Mouse (Mus musculus): ENCODE measurements at regions not wholly inside any gene's neighbourhood (a gene's known extent, or its start where the extent isn't known, plus 50 kb on each side); places are given as distances from the start of the nearest gene placed in this dataset.

- no peak for DNase-seq
Measured at GRCm38 (mm10) chr11:82668026-82668425, 96.1 kb downstream of the Cct6b start.

- peak; percentile 43 for DNase-seq
Measured at GRCm38 (mm10) chr11:82664076-82664475, 100.0 kb downstream of the Cct6b start.

- no peak for DNase-seq
Measured at GRCm38 (mm10) chr11:82662086-82662485, 102.0 kb downstream of the Cct6b start.

- no peak for DNase-seq
Measured at GRCm38 (mm10) chr11:82651751-82652150, 112.4 kb downstream of the Cct6b start.

- DNase-seq, result no peak
Measured at GRCm38 (mm10) chr11:82638513-82638912, 125.6 kb downstream of the Cct6b start.

- no peak for DNase-seq
Measured at GRCm38 (mm10) chr11:82632191-82632590, 131.9 kb downstream of the Cct6b start.

GRCm38 (mm10) chr11:82631387-82631786 lies 132.7 kb downstream of the Cct6b start:
- peak; percentile 6 for DNase-seq

- no peak for DNase-seq
Measured at GRCm38 (mm10) chr11:82626501-82627111, 137.5 kb downstream of the Cct6b start.

GRCm38 (mm10) chr11:82621061-82621460 lies 143.1 kb downstream of the Cct6b start:
- no peak for DNase-seq

- DNase-seq, result no peak
Measured at GRCm38 (mm10) chr11:82619418-82619817, 144.7 kb downstream of the Cct6b start.

- no peak for DNase-seq
Measured at GRCm38 (mm10) chr11:82618457-82618856, 145.7 kb downstream of the Cct6b start.

GRCm38 (mm10) chr11:82616856-82617255 lies 147.3 kb downstream of the Cct6b start:
- DNase-seq, result no peak

- no peak for DNase-seq
Measured at GRCm38 (mm10) chr11:82614356-82614755, 149.8 kb downstream of the Cct6b start.

- DNase-seq, result peak; percentile 56
Measured at GRCm38 (mm10) chr11:82613503-82613902, 150.6 kb downstream of the Cct6b start.

- peak; percentile 61 for DNase-seq
Measured at GRCm38 (mm10) chr11:82612026-82612425, 152.1 kb downstream of the Cct6b start.

- no peak for DNase-seq
Measured at GRCm38 (mm10) chr11:82608963-82609362, 155.2 kb downstream of the Cct6b start.

GRCm38 (mm10) chr11:82607661-82608060 lies 156.5 kb downstream of the Cct6b start:
- no peak for DNase-seq

GRCm38 (mm10) chr11:82604251-82604835 lies 159.8 kb downstream of the Cct6b start:
- no peak for DNase-seq

- DNase-seq, result no peak
Measured at GRCm38 (mm10) chr11:82602818-82603217, 161.3 kb downstream of the Cct6b start.

GRCm38 (mm10) chr11:82602250-82602649 lies 161.9 kb downstream of the Cct6b start:
- DNase-seq, result no peak

- no peak for DNase-seq
Measured at GRCm38 (mm10) chr11:82600151-82600550, 164.0 kb downstream of the Cct6b start.

- no peak for DNase-seq
Measured at GRCm38 (mm10) chr11:82597757-82598156, 166.4 kb downstream of the Cct6b start.

- no peak for DNase-seq
Measured at GRCm38 (mm10) chr11:82596801-82597200, 167.3 kb downstream of the Cct6b start.

GRCm38 (mm10) chr11:82589761-82590160 lies 174.4 kb downstream of the Cct6b start:
- peak; percentile 81 for DNase-seq

GRCm38 (mm10) chr11:82588744-82589143 lies 175.4 kb downstream of the Cct6b start:
- DNase-seq, result no peak
